Mouse (Mus musculus) embryonic facial prominence, embryonic 12.5 days (tissue): ENCODE results near the gene Cyp2w1. TPM values are rescaled to one million over a fixed set of nuclear protein-coding genes. Genes with fewer than 3 reads are reported as not detected.

Experiments used
- ATAC-seq: fragments of 200-750 bp; cut with Nextera tagmentation; 2 replicates; pipeline ENCODE4 v1.8.0; 2017; ENCODE audit not compliant: insufficient number of reproducible peaks, insufficient read depth, low FRiP score, low TSS enrichment
- H3K27ac ChIP-seq: fragments of 300-500 bp; sonication (generic); 2 replicates; pipeline ENCODE4 v1.5.1; 2016; ENCODE audit warnings: mild to moderate bottlenecking
- H3K27me3 ChIP-seq: fragments of 300-500 bp; sonication (generic); 2 replicates; pipeline ENCODE4 v1.6.1; 2016; ENCODE audit warnings: mild to moderate bottlenecking, moderate library complexity
- H3K36me3 ChIP-seq: fragments of 300-500 bp; sonication (generic); 2 replicates; pipeline ENCODE4 v1.6.1; 2016; ENCODE audit warnings: mild to moderate bottlenecking
- H3K4me1 ChIP-seq: fragments of 300-500 bp; sonication (generic); 2 replicates; pipeline ENCODE4 v1.6.1; 2016
- H3K4me2 ChIP-seq: fragments of 300-500 bp; sonication (generic); replicated peaks from 2 replicates; pipeline ENCODE4 v1.6.1; 2016; ENCODE audit warnings: mild to moderate bottlenecking, moderate library complexity
- H3K4me3 ChIP-seq: fragments of 300-500 bp; sonication (generic); 2 replicates; pipeline ENCODE4 v1.5.1; 2016; ENCODE audit warnings: mild to moderate bottlenecking
- H3K9ac ChIP-seq: fragments of 300-500 bp; sonication (generic); 2 replicates; pipeline ENCODE4 v1.6.1; 2016; ENCODE audit warnings: mild to moderate bottlenecking, moderate library complexity
- H3K9me3 ChIP-seq: fragments of 300-500 bp; sonication (generic); 2 replicates; pipeline ENCODE4 v1.6.1; 2016; ENCODE audit warnings: mild to moderate bottlenecking, moderate library complexity
- WGBS: fragments of 180-500 bp; shearing (Covaris S2); methylation state at CpG from one replicate; pipeline ENCODE4 v1.1.7; 2016; 5-methylcytosine and 5-hydroxymethylcytosine counted together
- polyA plus RNA-seq: library from polyadenylated mRNA; unstranded; fragments of >200 nt; fragmentation: Nextera tagmentation; extraction: Ambion mirVana; gene quantifications from 2 replicates; pipeline ENCODE4 v1.2.1, GENCODE M21; 2016

Gene Cyp2w1
- polyA plus RNA-seq, 1 experiment from 2014 or later: 2.6 TPM

GRCm38 (mm10) chr5:139379771-139380384, 27.5 kb downstream of the Cyp2w1 start:
- H3K36me3 ChIP-seq: no peaks in the 10 kb centered on the region
- 27% methylated on average over 8 of the region's 8 CpGs for WGBS
- peak overlapping the region; percentile 87 for H3K4me2 ChIP-seq
- H3K4me1 ChIP-seq: peaks cover 26% of the 10 kb centered on the region
- no peaks in the 10 kb centered on the region for H3K27me3 ChIP-seq
- H3K27ac ChIP-seq: peak overlapping the region; percentile 12; the same call in 1 of the 2 replicates
- H3K9me3 ChIP-seq: no peaks in the 10 kb centered on the region
- no peak for ATAC-seq
- H3K9ac ChIP-seq: peak overlapping the region; percentile 58
- peak overlapping the region; percentile 52 for H3K4me3 ChIP-seq

- peak overlapping the region; percentile 52 for H3K4me3 ChIP-seq
- H3K27me3 ChIP-seq: no peaks in the 10 kb centered on the region
- 2% methylated on average over 72 of the region's 73 CpGs for WGBS
- peak overlapping the region; percentile 30; the same call in 1 of the 2 replicates for H3K27ac ChIP-seq
- H3K4me2 ChIP-seq: peak overlapping the region; percentile 87
- H3K9ac ChIP-seq: peak overlapping the region; percentile 58
- no peaks in the 10 kb centered on the region for H3K36me3 ChIP-seq
- peak; percentile 62 for ATAC-seq
- H3K4me1 ChIP-seq: peaks cover 26% of the 10 kb centered on the region
- H3K9me3 ChIP-seq: no peaks in the 10 kb centered on the region
These were observed 28.2 kb downstream of the Cyp2w1 start for GRCm38 (mm10) chr5:139380385-139381248.

- no peak overlapping the region for H3K9ac ChIP-seq
- no peaks in the 10 kb centered on the region for H3K27me3 ChIP-seq
- H3K4me3 ChIP-seq: no peak overlapping the region
- WGBS: 82% methylated on average over 18 of the region's 18 CpGs
- H3K27ac ChIP-seq: no peak overlapping the region; the same call in 1 of the 2 replicates
- no peaks in the 10 kb centered on the region for H3K36me3 ChIP-seq
- H3K4me2 ChIP-seq: peak overlapping the region; percentile 87; the same call in 1 of the 2 replicates
- no peaks in the 10 kb centered on the region for H3K9me3 ChIP-seq
- H3K4me1 ChIP-seq: peaks cover 26% of the 10 kb centered on the region
- no peak for ATAC-seq
These were observed 29.4 kb downstream of the Cyp2w1 start for GRCm38 (mm10) chr5:139381586-139382513.

- no peak for ATAC-seq
- Histone ChIP-seq H3K4me2 (no peak overlapping the region), H3K27me3 (no peaks in the 10 kb centered on the region), H3K36me3 (no peaks in the 10 kb centered on the region), H3K9ac (no peak overlapping the region), H3K4me3 (no peak overlapping the region), H3K4me1 (peaks cover 23% of the 10 kb centered on the region), H3K9me3 (no peaks in the 10 kb centered on the region), H3K27ac (peak overlapping the region; percentile 37; the same call in 1 of the 2 replicates)
- WGBS: 77% methylated on average over 8 of the region's 8 CpGs
These were observed 30.3 kb downstream of the Cyp2w1 start for GRCm38 (mm10) chr5:139382760-139383159.

GRCm38 (mm10) chr5:139383234-139383633, 30.8 kb downstream of the Cyp2w1 start:
- no peak for ATAC-seq
- no peak overlapping the region for H3K27ac ChIP-seq

GRCm38 (mm10) chr5:139384531-139384930, 32.1 kb downstream of the Cyp2w1 start:
- Histone ChIP-seq H3K4me3 (no peak overlapping the region), H3K4me2 (no peak overlapping the region), H3K9ac (no peak overlapping the region), H3K4me1 (peaks cover 23% of the 10 kb centered on the region), H3K9me3 (no peaks in the 10 kb centered on the region), H3K36me3 (no peaks in the 10 kb centered on the region), H3K27ac (no peak overlapping the region; the same call in 1 of the 2 replicates), H3K27me3 (no peaks in the 10 kb centered on the region)
- WGBS: 74% methylated on average over 10 of the region's 10 CpGs
- ATAC-seq: no peak

More at GRCm38 (mm10) chr5:139383234-139383633, 30.8 kb downstream of the Cyp2w1 start:
- no peaks in the 10 kb centered on the region for H3K27me3 ChIP-seq
- H3K4me1 ChIP-seq: peaks cover 23% of the 10 kb centered on the region
- H3K4me2 ChIP-seq: no peak overlapping the region
- no peak overlapping the region for H3K9ac ChIP-seq
- no peaks in the 10 kb centered on the region for H3K9me3 ChIP-seq
- no peak overlapping the region for H3K4me3 ChIP-seq
- H3K36me3 ChIP-seq: no peaks in the 10 kb centered on the region
- 88% methylated on average over 9 of the region's 9 CpGs for WGBS

- Histone ChIP-seq H3K27me3 (no peaks in the 10 kb centered on the region), H3K4me3 (no peak overlapping the region), H3K36me3 (no peaks in the 10 kb centered on the region), H3K27ac (no peak overlapping the region), H3K4me2 (no peak overlapping the region), H3K4me1 (peaks cover 29% of the 10 kb centered on the region), H3K9ac (no peak overlapping the region), H3K9me3 (no peaks in the 10 kb centered on the region)
- 94% methylated on average over 5 of the region's 5 CpGs for WGBS
- ATAC-seq: no peak
These were observed 33.6 kb downstream of the Cyp2w1 start for GRCm38 (mm10) chr5:139386047-139386446.

- ATAC-seq: no peak
- H3K36me3 ChIP-seq: no peaks in the 10 kb centered on the region
- no peaks in the 10 kb centered on the region for H3K9me3 ChIP-seq
- no peak overlapping the region for H3K9ac ChIP-seq
- H3K4me2 ChIP-seq: no peak overlapping the region
- H3K27ac ChIP-seq: peak overlapping the region; percentile 69
- 81% methylated on average over 10 of the region's 10 CpGs for WGBS
- H3K4me3 ChIP-seq: no peak overlapping the region
- peaks cover 31% of the 10 kb centered on the region for H3K4me1 ChIP-seq
- H3K27me3 ChIP-seq: no peaks in the 10 kb centered on the region
These were observed 35.1 kb downstream of the Cyp2w1 start for GRCm38 (mm10) chr5:139387329-139388194.

- no peak for ATAC-seq
- Histone ChIP-seq H3K4me2 (no peak overlapping the region), H3K36me3 (no peaks in the 10 kb centered on the region), H3K4me1 (peaks cover 31% of the 10 kb centered on the region), H3K27me3 (no peaks in the 10 kb centered on the region), H3K9me3 (no peaks in the 10 kb centered on the region), H3K4me3 (no peak overlapping the region), H3K27ac (peak overlapping the region; percentile 69), H3K9ac (no peak overlapping the region)
- WGBS: 70% methylated on average over 4 of the region's 4 CpGs
These were observed 35.8 kb downstream of the Cyp2w1 start for GRCm38 (mm10) chr5:139388195-139388570.

- WGBS: 65% methylated on average over 17 of the region's 17 CpGs
- Histone ChIP-seq H3K36me3 (no peaks in the 10 kb centered on the region), H3K27ac (peak overlapping the region; percentile 73), H3K4me2 (no peak overlapping the region), H3K4me3 (no peak overlapping the region), H3K27me3 (no peaks in the 10 kb centered on the region), H3K9me3 (no peaks in the 10 kb centered on the region), H3K4me1 (peaks cover 31% of the 10 kb centered on the region), H3K9ac (peak overlapping the region; percentile 3; the same call in 1 of the 2 replicates)
- ATAC-seq: no peak
These were observed 36.6 kb downstream of the Cyp2w1 start for GRCm38 (mm10) chr5:139388694-139389675.
